Mouse (Mus musculus) layer of hippocampus, postnatal 25 days (tissue): ENCODE data around the gene 2610002M06Rik. TPM values are rescaled to one million over a fixed set of nuclear protein-coding genes. Genes with fewer than 3 reads are reported as not detected.

Experiments
- DNase-seq, 2 experiments: peaks; one replicate each; pipeline ENCODE4 v3.0.0; 2022; ENCODE audit warnings: mixed read lengths in 2 of 2, low spot score in 1 of 2; ENCODE audit errors: extremely low spot score in 1 of 2
- total RNA-seq, 2 experiments: library from RNA; stranded (reverse); gene quantifications; 2 replicates each; pipeline ENCODE4 v1.2.3; 2021

2610002M06Rik gene
- 10 to 100 TPM; 29.3 to 32.1 TPM for total RNA-seq

- peak; percentile 50 to 66 for DNase-seq
Observed at GRCm38 (mm10) chrX:107816218-107816554, at the start of gene 2610002M06Rik. 2610002M06Rik (minus strand) TSS chrX:107816334.

- no peak for DNase-seq
Observed at GRCm38 (mm10) chrX:107858165-107858564, 42.0 kb upstream of the 2610002M06Rik start.

- DNase-seq = no peak
Observed at GRCm38 (mm10) chrX:107816726-107817125, 592 bp upstream of the 2610002M06Rik start.

- DNase-seq = peak; percentile 3 to 12
Observed at GRCm38 (mm10) chrX:107815502-107816217, 474 bp downstream of the 2610002M06Rik start.

GRCm38 (mm10) chrX:107812120-107812519, 4.0 kb downstream of the 2610002M06Rik start:
- DNase-seq = no peak

- no peak for DNase-seq
Observed at GRCm38 (mm10) chrX:107796919-107797318, 19.2 kb downstream of the 2610002M06Rik start.

- DNase-seq = no peak
Observed at GRCm38 (mm10) chrX:107795785-107796184, 20.3 kb downstream of the 2610002M06Rik start.

GRCm38 (mm10) chrX:107792290-107792689, 23.8 kb downstream of the 2610002M06Rik start, which contains the start of gene Tent5d:
Tent5d (plus strand) TSS chrX:107792590.
- DNase-seq = no peak

- no peak for DNase-seq
Observed at GRCm38 (mm10) chrX:107790750-107791493, 25.2 kb downstream of the 2610002M06Rik start.

GRCm38 (mm10) chrX:107790136-107790535, 26.0 kb downstream of the 2610002M06Rik start:
- DNase-seq = no peak

- no peak for DNase-seq
Observed at GRCm38 (mm10) chrX:107767896-107768295, 48.2 kb downstream of the 2610002M06Rik start.

Other genes starting within 250 kb of the 2610002M06Rik start
- gene Tbx22, start 148.4 kb downstream of the 2610002M06Rik start, total RNA-seq = not detected
- gene Tent5d, start 23.7 kb downstream of the 2610002M06Rik start, total RNA-seq = not detected
- not detected for gene Gm732, start 132.1 kb upstream of the 2610002M06Rik start, total RNA-seq